19 mouse cellular contexts compared by ENCODE assay signal in genomic region chr9:29368291-29368690, GRCm38 (mm10).
"Had no signal": no experiment of that assay in that cellular context is flagged by ENCODE, and none has a peak within 500 bp of the region (broad histone marks: within the 10 kb centered on the region; RNA-seq: fewer than 3 reads in every experiment).

No protein-coding gene starts in this region.

- H3K36me3 ChIP-seq: liver, embryonic 12.5 days; midbrain, embryonic 10.5 days; midbrain, embryonic 12.5 days; neural tube, embryonic 13.5 days; neural tube, embryonic 15.5 days had no signal

- DNase-seq: lung, adult 18-20 months; lung, postnatal 10 days; lung, postnatal 4 days; midbrain, embryonic 14.5 days; right cerebral cortex, adult 18-20 months; right cerebral cortex, postnatal 25 days; right cerebral cortex, postnatal 4 days; spleen, adult 18-20 months; thymus, adult 2 months; thymus, postnatal 25 days; thymus, postnatal 4 days had no signal

- H3K9me3 ChIP-seq: liver, embryonic 12.5 days; midbrain, embryonic 10.5 days; midbrain, embryonic 12.5 days; neural tube, embryonic 13.5 days; neural tube, embryonic 15.5 days had no signal

- ATAC-seq: liver, embryonic 12.5 days; midbrain, embryonic 16.5 days had no signal

- H3K27ac ChIP-seq: liver, embryonic 12.5 days; liver, embryonic 14.5 days; midbrain, embryonic 10.5 days; midbrain, embryonic 12.5 days; neural tube, embryonic 13.5 days; neural tube, embryonic 15.5 days had no signal

- H3K27me3 ChIP-seq: liver, embryonic 12.5 days; midbrain, embryonic 12.5 days; neural tube, embryonic 13.5 days; neural tube, embryonic 15.5 days had no signal

- H3K4me3 ChIP-seq: liver, embryonic 12.5 days; midbrain, embryonic 10.5 days; midbrain, embryonic 12.5 days; myocyte; neural tube, embryonic 13.5 days; neural tube, embryonic 15.5 days had no signal

- H3K9ac ChIP-seq: liver, embryonic 12.5 days; liver, embryonic 14.5 days; midbrain, embryonic 12.5 days; neural tube, embryonic 13.5 days; neural tube, embryonic 15.5 days had no signal

- H3K4me2 ChIP-seq: liver, embryonic 12.5 days; midbrain, embryonic 12.5 days; neural tube, embryonic 13.5 days; neural tube, embryonic 15.5 days had no signal

- H3K4me1 ChIP-seq: liver, embryonic 12.5 days had no signal
